Mouse (Mus musculus) mesoderm, embryonic 11.5 days (tissue): ENCODE measurements at regions not wholly inside any gene's neighbourhood (a gene's known extent, or its start where the extent isn't known, plus 50 kb on each side); places are given as distances from the start of the nearest gene placed in this dataset.

Experiments
- DNase-seq: peaks from one replicate; pipeline ENCODE4 v3.0.0-alpha.2; 2012; ENCODE audit warnings: low read depth, low spot score

GRCm38 (mm10) chr13:42358588-42358987, 57.3 kb downstream of the Edn1 start:
- no peak for DNase-seq

GRCm38 (mm10) chr13:42367655-42368554, 66.6 kb downstream of the Edn1 start:
- no peak for DNase-seq

- no peak for DNase-seq
These were observed 68.5 kb downstream of the Edn1 start for GRCm38 (mm10) chr13:42369826-42370225.

GRCm38 (mm10) chr13:42372201-42372600, 70.9 kb downstream of the Edn1 start:
- no peak for DNase-seq

- DNase-seq, result no peak
These were observed 72.9 kb downstream of the Edn1 start for GRCm38 (mm10) chr13:42374181-42374596.

- DNase-seq, result no peak
These were observed 78.4 kb downstream of the Edn1 start for GRCm38 (mm10) chr13:42379675-42380074.

- no peak for DNase-seq
These were observed 81.8 kb downstream of the Edn1 start for GRCm38 (mm10) chr13:42383099-42383498.

- DNase-seq, result no peak
These were observed 89.1 kb downstream of the Edn1 start for GRCm38 (mm10) chr13:42390389-42390788.

GRCm38 (mm10) chr13:42391330-42392005, 90.2 kb downstream of the Edn1 start:
- no peak for DNase-seq

- no peak for DNase-seq
These were observed 91.4 kb downstream of the Edn1 start for GRCm38 (mm10) chr13:42392701-42393100.

- DNase-seq, result no peak
These were observed 93.3 kb downstream of the Edn1 start for GRCm38 (mm10) chr13:42394572-42394971.

- DNase-seq, result no peak
These were observed 100.2 kb downstream of the Edn1 start for GRCm38 (mm10) chr13:42401513-42401912.

GRCm38 (mm10) chr13:42403231-42404020, 102.2 kb downstream of the Edn1 start:
- no peak for DNase-seq

- peak; percentile 15 for DNase-seq
These were observed 111.5 kb downstream of the Edn1 start for GRCm38 (mm10) chr13:42412652-42413282.

GRCm38 (mm10) chr13:42446921-42447320, 145.6 kb downstream of the Edn1 start:
- peak; percentile 66 for DNase-seq

GRCm38 (mm10) chr13:42453665-42454064, 152.4 kb downstream of the Edn1 start:
- no peak for DNase-seq

GRCm38 (mm10) chr13:42459892-42460291, 158.6 kb downstream of the Edn1 start:
- no peak for DNase-seq

GRCm38 (mm10) chr13:42478825-42479224, 177.5 kb downstream of the Edn1 start:
- DNase-seq, result no peak

GRCm38 (mm10) chr13:42490956-42491680, 189.3 kb upstream of the Phactr1 start:
- no peak for DNase-seq

GRCm38 (mm10) chr13:42494371-42494770, 186.1 kb upstream of the Phactr1 start:
- DNase-seq, result no peak

GRCm38 (mm10) chr13:42498351-42498750, 182.1 kb upstream of the Phactr1 start:
- DNase-seq, result no peak
